Comparison of ENCODE assay signal across 9 mouse cellular contexts in genomic region chr5:103208021-103208511, GRCm38 (mm10). TPM values are rescaled to one million over a fixed set of nuclear protein-coding genes. Genes with fewer than 3 reads are reported as not detected.
DNase-seq lines count a peak whose midpoint lies in the region; ATAC-seq lines count a peak whose summit lies in the region.
"Had no signal": no experiment of that assay in that cellular context is flagged by ENCODE, and none has a peak within 500 bp of the region (broad histone marks: within the 10 kb centered on the region; RNA-seq: fewer than 3 reads in every experiment).

No protein-coding gene starts in this region.

- H3K4me1 ChIP-seq in hindbrain, embryonic 10.5 days (replicated peaks): peaks cover 42% of the 10 kb centered on the region
- peaks cover 40% of the 10 kb centered on the region for H3K4me1 ChIP-seq in midbrain, embryonic 13.5 days (replicated peaks)

- peaks cover 19% of the 10 kb centered on the region for H3K36me3 ChIP-seq in hindbrain, embryonic 10.5 days
- H3K36me3 ChIP-seq in midbrain, embryonic 13.5 days: peaks cover 13% of the 10 kb centered on the region
- H3K36me3 ChIP-seq: heart, embryonic 13.5 days had no signal

- H3K27ac ChIP-seq in hindbrain, embryonic 10.5 days: peak overlapping the region; percentile 62
- H3K27ac ChIP-seq in midbrain, embryonic 13.5 days: peak overlapping the region; percentile 91
- H3K27ac ChIP-seq: heart, embryonic 13.5 days; macrophage had no signal

- no peaks in the 10 kb centered on the region for H3K9me3 ChIP-seq in hindbrain, embryonic 10.5 days
- no peaks in the 10 kb centered on the region for H3K9me3 ChIP-seq in midbrain, embryonic 13.5 days
- H3K9me3 ChIP-seq: heart, embryonic 13.5 days had no signal

- H3K4me3 ChIP-seq in hindbrain, embryonic 10.5 days: peak overlapping the region; percentile 56; the same call in 1 of the 2 replicates
- peak overlapping the region; percentile 57 for H3K4me3 ChIP-seq in midbrain, embryonic 13.5 days (replicated peaks)
- H3K4me3 ChIP-seq: heart, embryonic 13.5 days had no signal

- peak overlapping the region; percentile 77 for H3K9ac ChIP-seq in midbrain, embryonic 13.5 days (replicated peaks)
- H3K9ac ChIP-seq: heart, embryonic 13.5 days had no signal

- no peaks in the 10 kb centered on the region for H3K27me3 ChIP-seq in hindbrain, embryonic 10.5 days (ENCODE audit: insufficient read depth, poor library complexity, severe bottlenecking)
- H3K27me3 ChIP-seq in midbrain, embryonic 13.5 days: no peaks in the 10 kb centered on the region
- H3K27me3 ChIP-seq: heart, embryonic 13.5 days had no signal

- no peak for ATAC-seq in midbrain, embryonic 13.5 days
- ATAC-seq in inflammation-experienced regulatory T-cells, adult 6 months: no peak

- 80% methylated on average over 10 of the region's 10 CpGs for WGBS in hindbrain, embryonic 10.5 days
- WGBS in midbrain, embryonic 13.5 days: 46% methylated on average over 10 of the region's 10 CpGs

- peak overlapping the region; percentile 71 for H3K4me2 ChIP-seq in midbrain, embryonic 13.5 days (replicated peaks)
- H3K4me2 ChIP-seq: heart, embryonic 13.5 days had no signal

- DNase-seq in brain, adult 2 months (ENCODE audit: low read depth, low spot score): peak; percentile 72
- peak; percentile 52 to 61 for DNase-seq in cerebellum, adult 18-20 months
- DNase-seq in hindbrain, embryonic 10.5 days (ENCODE audit: low spot score): no peak
- DNase-seq in lung, postnatal 14 days: no peak
- DNase-seq in kidney, adult 18-20 months: no peak

RNA-seq across cellular contexts. Expression of gene Mapk10, which starts 3.1 kb away (rescaled TPM):
- 18.2 and 48.1 TPM in 2 replicates for polyA plus RNA-seq in hindbrain, embryonic 10.5 days (2016; fragmentation: Nextera tagmentation; extraction: Ambion mirVana)
- polyA plus RNA-seq in midbrain, embryonic 13.5 days (2015; fragmentation: Nextera tagmentation; extraction: Ambion mirVana): 104 and 107 TPM in 2 replicates
- not detected for polyA plus RNA-seq in inflammation-experienced regulatory T-cells, adult 6 months (2017; shearing (Covaris generic))
- polyA plus RNA-seq: macrophage had no signal

Comparison
In these comparisons a context has a peak if more than half of its experiments do, and no peak if none do; other contexts are left out.
1. DNase-seq: peak in brain, adult 2 months (single experiment) and cerebellum, adult 18-20 months (2 of 2); none in hindbrain, embryonic 10.5 days (single experiment), lung, postnatal 14 days (single experiment) and kidney, adult 18-20 months (single experiment).
2. RNA of gene Mapk10, which starts 3.1 kb away (polyA plus RNA-seq): 104 to 107 TPM in midbrain, embryonic 13.5 days and 18.2 to 48.1 TPM in hindbrain, embryonic 10.5 days; not detected in inflammation-experienced regulatory T-cells, adult 6 months; every median in the first group is over 10 times any median in the second.